Mouse (Mus musculus) C2C12 (cell line): ENCODE data around the gene Gm42688.

Experiments
- CTCF ChIP-seq: IDR thresholded peaks from one replicate; pipeline ENCODE4 v1.5.1; 2011; ENCODE audit not compliant: control insufficient read depth, insufficient read depth, insufficient read length
- FOSL1 ChIP-seq: IDR thresholded peaks from one replicate; pipeline ENCODE4 v1.8.0; 2011; ENCODE audit warnings: mild to moderate bottlenecking, low read length; ENCODE audit not compliant: poor library complexity, insufficient read depth, severe bottlenecking
- MAX ChIP-seq: IDR thresholded peaks from one replicate; pipeline ENCODE4 v1.6.1; 2011; ENCODE audit warnings: mild to moderate bottlenecking, control low read depth
- USF1 ChIP-seq: IDR thresholded peaks from one replicate; pipeline ENCODE4 v1.6.1; 2011; ENCODE audit warnings: low read depth, mild to moderate bottlenecking, control low read depth, moderate library complexity

DNA sequence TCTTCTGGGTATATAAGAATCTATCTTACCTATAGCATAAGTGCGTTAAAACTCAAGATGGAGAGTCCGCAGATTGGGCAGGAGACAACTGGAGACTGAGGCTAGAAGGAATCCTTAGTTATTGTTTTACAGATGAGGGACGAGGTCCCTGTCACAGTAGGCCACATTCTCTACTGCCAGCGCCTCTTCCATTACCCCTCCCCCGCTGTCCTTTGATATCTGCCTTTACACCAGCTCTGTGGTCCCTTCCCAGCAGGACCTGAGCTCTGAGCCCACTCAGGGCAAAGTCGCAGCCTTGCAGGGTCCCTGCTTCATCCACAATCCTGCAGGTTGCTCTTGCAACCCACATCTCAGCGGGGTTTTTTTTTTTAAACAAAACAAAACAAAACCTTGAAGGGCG is 33.2 kb upstream of the Gm42688 start:
- TF ChIP-seq MAX (no peak), FOSL1 (no peak), CTCF (no peak), USF1 (no peak)
